Comparison of ENCODE assay signal across 23 mouse cellular contexts in genomic region chr5:134288071-134288470, GRCm38 (mm10).
"Had no signal": no experiment of that assay in that cellular context is flagged by ENCODE, and none has a peak within 500 bp of the region (broad histone marks: within the 10 kb centered on the region; RNA-seq: fewer than 3 reads in every experiment).

No protein-coding gene starts in this region.

- H3K27me3 ChIP-seq: liver, embryonic 12.5 days; liver, embryonic 15.5 days; midbrain, embryonic 12.5 days; midbrain, embryonic 15.5 days; neural tube, embryonic 12.5 days; neural tube, embryonic 15.5 days had no signal

- ATAC-seq: hindbrain, postnatal 0 days; inflammation-experienced regulatory T-cells, adult 6 months; liver, embryonic 12.5 days; lung, postnatal 0 days; midbrain, embryonic 15.5 days had no signal

- H3K4me2 ChIP-seq: hindbrain, embryonic 14.5 days; liver, embryonic 12.5 days; liver, embryonic 15.5 days; midbrain, embryonic 12.5 days; midbrain, embryonic 15.5 days; neural tube, embryonic 12.5 days; neural tube, embryonic 15.5 days had no signal

- H3K9me3 ChIP-seq: liver, embryonic 12.5 days; liver, embryonic 15.5 days; midbrain, embryonic 12.5 days; midbrain, embryonic 15.5 days; neural tube, embryonic 12.5 days; neural tube, embryonic 15.5 days had no signal

- DNase-seq: layer of hippocampus, adult 9-11 months; layer of hippocampus, postnatal 36 days; lung, adult 18-20 months; right cerebral cortex, adult 18-20 months; right cerebral cortex, postnatal 14 days; right cerebral cortex, postnatal 4 days; thymus, adult 2 months; thymus, postnatal 14 days; thymus, postnatal 4 days had no signal

- H3K4me1 ChIP-seq: liver, embryonic 12.5 days; liver, embryonic 15.5 days; midbrain, embryonic 12.5 days; midbrain, embryonic 15.5 days; neural tube, embryonic 12.5 days; neural tube, embryonic 15.5 days had no signal

- H3K27ac ChIP-seq: hindbrain, embryonic 14.5 days; hindbrain, postnatal 0 days; layer of hippocampus, adult 2 months; left cerebral cortex, adult 2 months; liver, embryonic 12.5 days; liver, embryonic 15.5 days; macrophage; midbrain, embryonic 12.5 days; midbrain, embryonic 15.5 days; neural tube, embryonic 12.5 days; neural tube, embryonic 15.5 days; stomach, postnatal 0 days had no signal

- H3K9ac ChIP-seq: hindbrain, embryonic 14.5 days; liver, embryonic 12.5 days; liver, embryonic 15.5 days; midbrain, embryonic 12.5 days; midbrain, embryonic 15.5 days; neural tube, embryonic 12.5 days; neural tube, embryonic 15.5 days had no signal

- H3K4me3 ChIP-seq: layer of hippocampus, adult 2 months; left cerebral cortex, adult 2 months; liver, embryonic 12.5 days; liver, embryonic 15.5 days; midbrain, embryonic 12.5 days; midbrain, embryonic 15.5 days; neural tube, embryonic 12.5 days; neural tube, embryonic 15.5 days had no signal
